Comparison of ENCODE assay signal across 9 mouse cellular contexts in the genomic region with DNA sequence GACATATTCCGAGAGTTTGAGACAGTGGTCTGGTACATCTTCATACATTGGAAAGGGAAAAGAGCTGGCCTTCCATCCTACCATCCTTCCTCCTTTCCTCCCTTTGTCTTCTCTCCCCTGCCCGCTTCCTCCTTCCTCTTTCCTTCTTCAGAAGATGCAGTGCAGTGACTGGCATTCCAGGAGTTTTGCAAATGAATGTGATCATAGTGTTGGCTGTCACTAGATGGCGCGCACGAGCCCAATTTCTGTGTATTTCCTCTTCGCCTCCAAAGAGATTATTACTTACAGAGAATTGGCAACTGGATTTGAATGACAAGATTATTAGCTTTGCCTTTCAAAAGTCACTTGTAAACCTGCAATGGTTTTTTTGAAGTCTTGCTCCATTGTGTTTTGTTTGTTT. TPM values are rescaled to one million over a fixed set of nuclear protein-coding genes. Genes with fewer than 3 reads are reported as not detected.
DNase-seq lines count a peak whose midpoint lies in the region; ATAC-seq and TF ChIP-seq lines count a peak whose summit lies in the region.
"Had no signal": no experiment of that assay in that cellular context is flagged by ENCODE, and none has a peak within 500 bp of the region (broad histone marks: within the 10 kb centered on the region; RNA-seq: fewer than 3 reads in every experiment).

No protein-coding gene starts in this region.

- H3K4me1 ChIP-seq in hindbrain, embryonic 14.5 days (replicated peaks; ENCODE audit: control insufficient read depth, insufficient read depth, low read length) = no peaks in the 10 kb centered on the region
- no peaks in the 10 kb centered on the region for H3K4me1 ChIP-seq in hindbrain, embryonic 13.5 days (replicated peaks)
- H3K4me1 ChIP-seq: midbrain, embryonic 12.5 days had no signal

- H3K9ac ChIP-seq in hindbrain, embryonic 14.5 days = no peak overlapping the region
- H3K9ac ChIP-seq in hindbrain, embryonic 13.5 days = no peak overlapping the region
- H3K9ac ChIP-seq: midbrain, embryonic 12.5 days had no signal

- H3K36me3 ChIP-seq in hindbrain, embryonic 14.5 days (replicated peaks; ENCODE audit: control insufficient read depth, insufficient read depth) = no peaks in the 10 kb centered on the region
- H3K36me3 ChIP-seq in hindbrain, embryonic 13.5 days = no peaks in the 10 kb centered on the region
- H3K36me3 ChIP-seq: midbrain, embryonic 12.5 days had no signal

- TF ChIP-seq CTCF in Patski (IDR thresholded peaks at IDR 0.05) = peak; percentile 79

- H3K4me2 ChIP-seq in hindbrain, embryonic 14.5 days (replicated peaks) = no peak overlapping the region
- no peak overlapping the region for H3K4me2 ChIP-seq in hindbrain, embryonic 13.5 days
- H3K4me2 ChIP-seq: midbrain, embryonic 12.5 days had no signal

- in situ Hi-C loops in Patski (cut with MboI; ENCODE audit: low pct_unique_long_range_greater_than_20kb) = loop anchor here (5.0 kb wide), 1 partner anchor 196 kb away; no protein-coding TSS in a partner anchor

- peak; percentile 88 for DNase-seq in hindbrain, embryonic 14.5 days (ENCODE audit: low spot score)
- DNase-seq in Patski (ENCODE audit: low read depth, low spot score) = no peak
- peak; percentile 70 to 84 for DNase-seq in cerebellum, postnatal 25 days
- peak; percentile 84 for DNase-seq in gastrocnemius, postnatal 10 days
- DNase-seq in layer of hippocampus, postnatal 10 days (ENCODE audit: low spot score in 2 of 2) = peak; percentile 80 to 83
- DNase-seq in spleen, postnatal 36 days (ENCODE audit: low spot score in 2 of 2) = peak; percentile 26 to 32

- H3K4me3 ChIP-seq in hindbrain, embryonic 14.5 days (replicated peaks; ENCODE audit: low read length) = no peak overlapping the region
- no peak overlapping the region for H3K4me3 ChIP-seq in hindbrain, embryonic 13.5 days
- H3K4me3 ChIP-seq: midbrain, embryonic 12.5 days had no signal

- WGBS in hindbrain, embryonic 14.5 days = 23% methylated on average over 6 of the region's 6 CpGs
- 23% methylated on average over 6 of the region's 6 CpGs for WGBS in hindbrain, embryonic 13.5 days

- no peak for ATAC-seq in hindbrain, embryonic 14.5 days (ENCODE audit: low FRiP score)
- no peak; the same call in 1 of the 2 replicates for ATAC-seq in hindbrain, embryonic 13.5 days (ENCODE audit: low FRiP score)
- no peak for ATAC-seq in Patski
- 0 out of 2 replicates have a peak, but pooled peaks have one; percentile 59 for ATAC-seq in megakaryocyte-erythroid progenitor cell, adult 5-6 weeks (replicated peaks; ENCODE audit: low FRiP score, low TSS enrichment, poor library complexity, severe bottlenecking)

- H3K27ac ChIP-seq in hindbrain, embryonic 14.5 days = no peak overlapping the region
- no peak overlapping the region for H3K27ac ChIP-seq in hindbrain, embryonic 13.5 days
- H3K27ac ChIP-seq: midbrain, embryonic 12.5 days had no signal

- H3K27me3 ChIP-seq in hindbrain, embryonic 14.5 days (ENCODE audit: control insufficient read depth, insufficient read depth, low read length) = no peaks in the 10 kb centered on the region
- no peaks in the 10 kb centered on the region for H3K27me3 ChIP-seq in hindbrain, embryonic 13.5 days
- peaks cover 4% of the 10 kb centered on the region for H3K27me3 ChIP-seq in Patski
- H3K27me3 ChIP-seq: midbrain, embryonic 12.5 days had no signal

- POLR2A ChIA-PET in Patski (lab: Charles Lee) = no interaction called here

- no peaks in the 10 kb centered on the region for H3K9me3 ChIP-seq in hindbrain, embryonic 14.5 days (ENCODE audit: control insufficient read depth, low read length)
- H3K9me3 ChIP-seq in hindbrain, embryonic 13.5 days = no peaks in the 10 kb centered on the region
- H3K9me3 ChIP-seq: midbrain, embryonic 12.5 days had no signal

- CTCF ChIA-PET in Patski (lab: Charles Lee) = interaction anchor here (1.1 to 2.6 kb wide), 8 partner anchors 10 to 199 kb away, joined by 3 to 10 read pairs (median 4); no protein-coding TSS in a partner anchor

RNA-seq across cellular contexts. Expression of gene Sox30, which starts 36.0 kb away (rescaled TPM):
- 0.08 and 0.09 TPM in 2 replicates for polyA plus RNA-seq in hindbrain, embryonic 14.5 days (2014; fragmentation: Nextera tagmentation; extraction: Ambion mirVana)
- 0.10 and 0.17 TPM in 2 replicates for polyA plus RNA-seq in hindbrain, embryonic 13.5 days (2015; fragmentation: Nextera tagmentation; extraction: Ambion mirVana)
- polyA plus RNA-seq in Patski (2021) = not detected
- total RNA-seq in gastrocnemius, postnatal 10 days (2021) = under 1 TPM in 1 of 2 experiments, not detected in 1; 0.07 TPM
- total RNA-seq in layer of hippocampus, postnatal 10 days (2021) = under 1 TPM; 0.18 to 0.29 TPM
- total RNA-seq in megakaryocyte-erythroid progenitor cell, adult 5-6 weeks (2014; fragmentation: Nextera tagmentation) = not detected in 2 replicates
- total RNA-seq in megakaryocyte-erythroid progenitor cell, adult 5-6 weeks (2017) = not detected in 2 replicates

RNA-seq across cellular contexts. Expression of gene Gm12166, which starts 36.1 kb away (rescaled TPM):
- 4.4 and 6.6 TPM in 2 replicates for polyA plus RNA-seq in hindbrain, embryonic 14.5 days (2014; fragmentation: Nextera tagmentation; extraction: Ambion mirVana)
- polyA plus RNA-seq in hindbrain, embryonic 13.5 days (2015; fragmentation: Nextera tagmentation; extraction: Ambion mirVana) = 5.0 and 7.9 TPM in 2 replicates
- polyA plus RNA-seq in Patski (2021) = 9.3 TPM
- 1 to 10 TPM in 1 of 2 experiments, under 1 TPM in 1; 0.72 to 1.4 TPM for total RNA-seq in gastrocnemius, postnatal 10 days (2021)
- 1 to 10 TPM; 3.6 to 3.7 TPM for total RNA-seq in layer of hippocampus, postnatal 10 days (2021)
- 8.4 TPM in 1 of 2 replicates, not detected in the other for total RNA-seq in megakaryocyte-erythroid progenitor cell, adult 5-6 weeks (2014; fragmentation: Nextera tagmentation)
- 7.6 and 8.1 TPM in 2 replicates for total RNA-seq in megakaryocyte-erythroid progenitor cell, adult 5-6 weeks (2017)

RNA-seq across cellular contexts. Expression of gene Adam19, which starts 39.7 kb away (rescaled TPM):
- 12.2 and 14.5 TPM in 2 replicates for polyA plus RNA-seq in hindbrain, embryonic 14.5 days (2014; fragmentation: Nextera tagmentation; extraction: Ambion mirVana)
- polyA plus RNA-seq in hindbrain, embryonic 13.5 days (2015; fragmentation: Nextera tagmentation; extraction: Ambion mirVana) = 13.2 and 14.9 TPM in 2 replicates
- polyA plus RNA-seq in Patski (2021) = 0.08 TPM
- total RNA-seq in gastrocnemius, postnatal 10 days (2021) = 10 to 100 TPM; 30.9 to 42.8 TPM
- 10 to 100 TPM; 34.4 to 36.0 TPM for total RNA-seq in layer of hippocampus, postnatal 10 days (2021)
- 0.20 and 0.92 TPM in 2 replicates for total RNA-seq in megakaryocyte-erythroid progenitor cell, adult 5-6 weeks (2014; fragmentation: Nextera tagmentation)
- total RNA-seq in megakaryocyte-erythroid progenitor cell, adult 5-6 weeks (2017) = not detected in 2 replicates

Comparison
In these comparisons a context has a peak if more than half of its experiments do, and no peak if none do; other contexts are left out.
1. RNA of gene Adam19, which starts 39.7 kb away (total RNA-seq): 30.9 to 42.8 TPM in gastrocnemius, postnatal 10 days and 34.4 to 36.0 TPM in layer of hippocampus, postnatal 10 days; 0.20 to 0.92 TPM in megakaryocyte-erythroid progenitor cell, adult 5-6 weeks; every median in the first group is over 10 times any median in the second.